Mouse (Mus musculus) stomach, embryonic 16.5 days (tissue): ENCODE data around the gene 6430548M08Rik. TPM values are rescaled to one million over a fixed set of nuclear protein-coding genes. Genes with fewer than 3 reads are reported as not detected.

ENCODE experiments used
- ATAC-seq: fragments of 200-750 bp; cut with Nextera tagmentation; 2 replicates; pipeline ENCODE4 v1.8.0; 2017; ENCODE audit warnings: moderate number of reproducible peaks, moderate TSS enrichment; ENCODE audit not compliant: insufficient read depth, low FRiP score
- H3K27ac ChIP-seq: fragments of 300-500 bp; sonication (generic); 2 replicates; pipeline ENCODE4 v1.5.1; 2014; ENCODE audit warnings: low read length
- H3K27me3 ChIP-seq: fragments of 300-500 bp; sonication (generic); 2 replicates; pipeline ENCODE4 v1.6.1; 2014; ENCODE audit warnings: low read length, control low read depth, mixed read lengths; ENCODE audit not compliant: control insufficient read depth, insufficient read depth
- H3K36me3 ChIP-seq: fragments of 300-500 bp; sonication (generic); 2 replicates; pipeline ENCODE4 v1.6.1; 2014; ENCODE audit warnings: low read length; ENCODE audit not compliant: control insufficient read depth, insufficient read depth
- H3K4me1 ChIP-seq: fragments of 300-500 bp; sonication (generic); 2 replicates; pipeline ENCODE4 v1.6.1; 2014; ENCODE audit warnings: low read length, control low read depth, mixed read lengths; ENCODE audit not compliant: control insufficient read depth, insufficient read depth
- H3K4me2 ChIP-seq: fragments of 300-500 bp; sonication (generic); 2 replicates; pipeline ENCODE4 v1.6.1; 2014; ENCODE audit warnings: low read depth, low read length, mixed read lengths
- H3K4me3 ChIP-seq: fragments of 300-500 bp; sonication (generic); replicated peaks from 2 replicates; pipeline ENCODE4 v1.5.1; 2014; ENCODE audit warnings: mild to moderate bottlenecking, low read length
- H3K9ac ChIP-seq: fragments of 300-500 bp; sonication (generic); 2 replicates; pipeline ENCODE4 v1.6.1; 2014; ENCODE audit warnings: low read length
- H3K9me3 ChIP-seq: fragments of 300-500 bp; sonication (generic); replicated peaks from 2 replicates; pipeline ENCODE4 v1.6.1; 2016; ENCODE audit warnings: low read length, control low read depth; ENCODE audit not compliant: control insufficient read depth
- WGBS: fragments of 180-500 bp; shearing (Covaris S2); extraction: QIAGEN DNeasy Blood & Tissue Kit; methylation state at CpG from one replicate; pipeline ENCODE4 v1.1.7; 2014; 5-methylcytosine and 5-hydroxymethylcytosine counted together
- polyA plus RNA-seq: library from polyadenylated mRNA; unstranded; fragments of >200 nt; fragmentation: Nextera tagmentation; extraction: Ambion mirVana; gene quantifications from 2 replicates; pipeline ENCODE4 v1.2.1, GENCODE M21; 2015

The 6430548M08Rik gene
- polyA plus RNA-seq, 1 experiment from 2014 or later = 7.5 TPM

DNA sequence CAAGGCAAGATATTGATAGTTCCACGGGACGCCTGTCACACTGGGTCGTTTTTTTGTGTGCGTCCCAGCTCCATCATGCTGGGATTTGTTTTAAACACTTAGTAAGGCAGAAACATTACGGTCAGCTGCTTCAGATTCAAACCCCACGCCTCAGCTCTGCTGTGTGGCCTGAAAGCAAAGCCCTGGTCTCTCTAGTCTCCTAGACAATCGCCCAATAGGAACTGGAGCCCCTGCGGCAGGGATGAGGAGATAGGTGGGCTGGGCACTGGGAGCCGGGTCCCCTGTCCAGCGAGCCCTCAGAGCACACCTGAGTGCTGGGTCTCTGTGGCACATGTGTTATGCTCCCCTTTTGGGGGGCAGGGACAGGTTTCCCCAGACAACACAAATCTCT, 64.2 kb downstream of the 6430548M08Rik start:
- no peaks in the 10 kb centered on the region for H3K9me3 ChIP-seq
- peaks cover 22% of the 10 kb centered on the region for H3K4me1 ChIP-seq
- H3K9ac ChIP-seq = peak overlapping the region; percentile 29; the same call in 1 of the 2 replicates
- no peak overlapping the region for H3K27ac ChIP-seq
- peak overlapping the region; percentile 43; the same call in 1 of the 2 replicates for H3K4me2 ChIP-seq
- H3K4me3 ChIP-seq = no peak overlapping the region
- no peaks in the 10 kb centered on the region for H3K27me3 ChIP-seq
- no peak for ATAC-seq
- WGBS = 12% methylated on average over 10 of the region's 10 CpGs
- H3K36me3 ChIP-seq = no peaks in the 10 kb centered on the region

- ATAC-seq = peak; percentile 61
- Histone ChIP-seq H3K9ac (no peak overlapping the region), H3K4me2 (peak overlapping the region; percentile 59), H3K9me3 (no peaks in the 10 kb centered on the region), H3K27me3 (no peaks in the 10 kb centered on the region), H3K4me1 (peaks cover 25% of the 10 kb centered on the region), H3K27ac (no peak overlapping the region), H3K4me3 (peak overlapping the region; percentile 35), H3K36me3 (no peaks in the 10 kb centered on the region)
- 2% methylated on average over 10 of the region's 10 CpGs for WGBS
These were observed 65.1 kb downstream of the 6430548M08Rik start for GRCm38 (mm10) chr8:120179027-120179431.

- peaks cover 39% of the 10 kb centered on the region for H3K4me1 ChIP-seq
- no peaks in the 10 kb centered on the region for H3K36me3 ChIP-seq
- H3K9me3 ChIP-seq = no peaks in the 10 kb centered on the region
- H3K4me2 ChIP-seq = no peak overlapping the region
- H3K9ac ChIP-seq = peak overlapping the region; percentile 26
- H3K4me3 ChIP-seq = no peak overlapping the region
- H3K27me3 ChIP-seq = no peaks in the 10 kb centered on the region
- no peak for ATAC-seq
- peak overlapping the region; percentile 33; the same call in 1 of the 2 replicates for H3K27ac ChIP-seq
- 37% methylated on average over 7 of the region's 7 CpGs for WGBS
These were observed 66.6 kb downstream of the 6430548M08Rik start for GRCm38 (mm10) chr8:120180445-120180970.

- H3K4me1 ChIP-seq = peaks cover 46% of the 10 kb centered on the region
- H3K4me2 ChIP-seq = no peak overlapping the region
- no peaks in the 10 kb centered on the region for H3K36me3 ChIP-seq
- H3K4me3 ChIP-seq = no peak overlapping the region
- no peak for ATAC-seq
- H3K27ac ChIP-seq = no peak overlapping the region
- no peaks in the 10 kb centered on the region for H3K27me3 ChIP-seq
- H3K9ac ChIP-seq = no peak overlapping the region
- WGBS = 82% methylated on average over 5 of the region's 5 CpGs
- H3K9me3 ChIP-seq = no peaks in the 10 kb centered on the region
These were observed 67.3 kb downstream of the 6430548M08Rik start for GRCm38 (mm10) chr8:120181274-120181673.

GRCm38 (mm10) chr8:120181861-120182414, 68.0 kb downstream of the 6430548M08Rik start:
- Histone ChIP-seq H3K9me3 (no peaks in the 10 kb centered on the region), H3K9ac (no peak overlapping the region), H3K4me2 (no peak overlapping the region), H3K36me3 (no peaks in the 10 kb centered on the region), H3K4me1 (peaks cover 49% of the 10 kb centered on the region), H3K27me3 (no peaks in the 10 kb centered on the region), H3K4me3 (no peak overlapping the region), H3K27ac (no peak overlapping the region)
- no peak for ATAC-seq
- WGBS = 80% methylated on average over 4 of the region's 4 CpGs

- H3K4me1 ChIP-seq = peaks cover 38% of the 10 kb centered on the region
- no peak overlapping the region for H3K4me2 ChIP-seq
- no peaks in the 10 kb centered on the region for H3K36me3 ChIP-seq
- H3K4me3 ChIP-seq = no peak overlapping the region
- 20% methylated on average over 9 of the region's 9 CpGs for WGBS
- no peaks in the 10 kb centered on the region for H3K9me3 ChIP-seq
- no peaks in the 10 kb centered on the region for H3K27me3 ChIP-seq
- H3K27ac ChIP-seq = peak overlapping the region; percentile 86
- H3K9ac ChIP-seq = no peak overlapping the region
- peak; percentile 61 for ATAC-seq
These were observed 70.4 kb downstream of the 6430548M08Rik start for GRCm38 (mm10) chr8:120184366-120184765.

- no peak overlapping the region for H3K4me3 ChIP-seq
- H3K4me1 ChIP-seq = peaks cover 42% of the 10 kb centered on the region
- peak overlapping the region; percentile 27; the same call in 1 of the 2 replicates for H3K4me2 ChIP-seq
- H3K27me3 ChIP-seq = no peaks in the 10 kb centered on the region
- 20% methylated on average over 17 of the region's 17 CpGs for WGBS
- peak overlapping the region; percentile 86 for H3K27ac ChIP-seq
- H3K9ac ChIP-seq = peak overlapping the region; percentile 46
- H3K9me3 ChIP-seq = no peaks in the 10 kb centered on the region
- H3K36me3 ChIP-seq = no peaks in the 10 kb centered on the region
- ATAC-seq = peak; percentile 71
These were observed 71.2 kb downstream of the 6430548M08Rik start for GRCm38 (mm10) chr8:120184850-120185792.

- Histone ChIP-seq H3K27ac (no peak overlapping the region), H3K9me3 (no peaks in the 10 kb centered on the region), H3K4me2 (no peak overlapping the region), H3K4me1 (peaks cover 46% of the 10 kb centered on the region), H3K27me3 (no peaks in the 10 kb centered on the region), H3K36me3 (no peaks in the 10 kb centered on the region), H3K4me3 (no peak overlapping the region), H3K9ac (no peak overlapping the region)
- WGBS = 57% methylated on average over 8 of the region's 8 CpGs
- no peak for ATAC-seq
These were observed 72.5 kb downstream of the 6430548M08Rik start for GRCm38 (mm10) chr8:120186454-120186853.

- Histone ChIP-seq H3K36me3 (no peaks in the 10 kb centered on the region), H3K9ac (no peak overlapping the region), H3K27me3 (no peaks in the 10 kb centered on the region), H3K9me3 (no peaks in the 10 kb centered on the region), H3K4me3 (no peak overlapping the region), H3K27ac (no peak overlapping the region), H3K4me2 (no peak overlapping the region), H3K4me1 (peaks cover 47% of the 10 kb centered on the region)
- ATAC-seq = no peak
- 82% methylated on average over 6 of the region's 6 CpGs for WGBS
These were observed 74.6 kb downstream of the 6430548M08Rik start for GRCm38 (mm10) chr8:120188510-120188909.
